Mouse (Mus musculus) lung, postnatal 4 days (tissue): ENCODE measurements around the gene Gm37240.

Source experiments
- DNase-seq, 2 experiments: peaks; one replicate each; pipeline ENCODE4 v3.0.0; 2021

Gene Gm37240

DNA sequence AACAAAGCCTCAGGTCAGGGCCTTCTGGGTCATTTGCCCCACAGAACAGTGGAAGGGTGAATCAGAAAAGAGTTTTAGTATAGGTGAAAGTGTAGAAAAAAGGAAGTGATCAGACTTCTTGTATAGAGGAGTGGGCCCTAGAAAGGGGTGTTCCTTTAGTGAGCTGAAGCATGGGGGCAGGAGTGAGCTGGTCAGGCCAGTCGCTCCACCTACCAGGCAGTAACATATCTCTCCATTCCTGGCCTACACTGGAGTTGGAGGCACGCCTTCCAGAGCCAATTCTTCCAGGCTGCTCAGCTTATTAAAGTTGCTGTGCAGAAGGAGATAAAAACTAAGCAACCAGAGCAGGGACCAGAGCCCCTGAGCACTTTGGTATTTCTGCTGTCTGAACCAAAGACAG is 322.7 kb downstream of the Gm37240 start:
- peak in 1 of 2 experiments; percentile 2 for DNase-seq

DNA sequence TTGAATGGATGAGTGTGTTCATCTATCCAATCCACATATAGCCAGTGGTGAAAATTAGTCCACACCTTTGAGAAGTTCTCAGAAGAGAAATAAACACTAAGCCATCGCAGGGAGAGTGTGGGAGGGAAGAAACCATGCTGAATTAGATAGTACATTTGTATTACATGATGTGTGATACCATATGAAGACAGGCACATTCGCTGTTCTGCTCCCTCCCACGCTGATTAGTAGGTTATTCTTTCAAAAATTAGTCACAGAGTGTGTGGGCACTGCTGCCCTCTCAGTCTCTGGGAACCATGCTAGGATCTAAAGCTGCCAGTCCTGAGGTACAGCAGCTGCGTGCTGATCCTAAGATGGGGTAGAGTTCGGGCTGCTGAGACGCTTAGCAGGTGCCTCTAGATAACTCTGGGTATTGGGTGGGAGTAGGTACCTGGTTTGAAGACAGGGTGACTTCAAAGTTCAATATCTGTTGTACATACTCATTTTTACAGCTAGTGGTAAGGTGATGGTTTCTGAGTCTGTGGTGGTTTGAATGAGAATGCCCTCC is 333.5 kb downstream of the Gm37240 start:
- no peak for DNase-seq

DNA sequence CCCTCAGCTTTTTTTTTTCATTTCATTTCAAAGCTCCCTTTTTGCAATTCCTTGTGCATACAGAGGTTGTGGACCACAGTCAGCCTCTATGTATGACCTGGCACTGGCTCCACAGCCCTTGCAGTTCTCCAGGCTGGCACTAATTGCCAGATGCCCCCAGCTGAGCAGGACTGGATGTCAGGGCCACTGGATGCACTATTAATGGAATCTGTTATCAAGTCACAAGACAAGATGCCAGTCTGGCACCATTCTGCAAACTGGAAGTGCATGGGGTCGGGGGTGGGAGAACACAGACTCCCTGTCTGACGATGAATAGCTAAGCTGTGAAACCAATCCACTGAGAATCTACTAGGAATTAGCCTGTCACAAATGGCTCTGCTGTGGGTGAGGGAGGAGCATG is 336.0 kb downstream of the Gm37240 start:
- DNase-seq = no peak

DNA sequence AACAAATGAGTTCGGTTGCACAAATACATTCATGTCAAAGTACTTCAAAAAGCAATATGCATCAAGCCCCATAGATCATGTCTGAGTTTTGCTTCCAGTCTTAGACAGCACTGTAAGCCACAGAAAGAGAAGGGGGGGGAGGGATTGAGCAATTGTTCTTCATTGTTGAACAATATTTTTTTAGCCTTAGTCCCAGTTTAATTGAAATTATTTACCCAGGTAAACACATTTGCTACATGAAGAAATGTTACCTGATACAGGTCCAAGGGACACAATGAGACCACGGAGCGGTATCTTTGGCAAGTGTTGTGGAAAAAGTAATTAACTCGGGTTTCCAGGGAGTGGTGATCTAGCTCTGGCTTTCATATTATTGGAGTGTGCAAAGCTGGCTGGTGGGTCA is 337.0 kb downstream of the Gm37240 start:
- no peak for DNase-seq

DNA sequence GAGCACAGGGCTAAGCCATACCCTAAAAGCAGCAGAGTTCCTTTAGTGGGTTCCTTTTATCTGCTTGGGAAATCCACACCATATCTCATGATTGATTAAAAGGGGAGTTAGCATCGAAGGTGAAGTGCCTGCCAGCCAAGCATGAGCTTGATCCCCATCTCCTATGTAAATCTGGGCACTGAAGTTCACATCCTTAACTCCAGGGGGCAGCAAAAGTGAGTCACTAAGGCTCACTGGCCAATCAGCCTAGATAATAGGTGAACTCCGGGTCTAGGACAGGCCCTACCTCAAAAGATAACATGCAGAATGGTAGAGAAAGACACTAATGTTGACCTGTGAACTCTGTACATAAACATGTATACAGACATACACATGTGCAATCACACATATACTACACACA is 343.7 kb downstream of the Gm37240 start:
- DNase-seq = peak in 1 of 2 experiments; percentile 7

DNA sequence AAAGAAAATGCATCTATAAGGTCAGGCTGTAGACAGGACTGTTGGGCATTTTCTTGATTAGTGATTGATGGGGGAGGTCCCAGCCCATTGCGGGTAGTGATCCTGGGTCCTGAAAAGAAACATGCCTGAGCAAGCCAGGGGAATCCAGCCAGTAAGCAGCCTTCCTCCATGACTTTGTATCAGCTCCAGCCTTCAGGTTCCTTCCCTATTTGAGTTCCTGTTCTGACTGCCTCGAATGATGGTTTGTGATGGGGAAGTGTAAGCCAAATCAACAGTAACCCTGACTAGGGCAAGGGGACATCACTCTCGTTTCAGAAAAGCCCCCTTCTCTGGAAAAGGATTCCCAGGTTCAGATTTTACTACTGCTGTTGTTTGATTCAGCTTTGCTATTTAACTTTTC is 344.6 kb downstream of the Gm37240 start:
- no peak for DNase-seq

DNA sequence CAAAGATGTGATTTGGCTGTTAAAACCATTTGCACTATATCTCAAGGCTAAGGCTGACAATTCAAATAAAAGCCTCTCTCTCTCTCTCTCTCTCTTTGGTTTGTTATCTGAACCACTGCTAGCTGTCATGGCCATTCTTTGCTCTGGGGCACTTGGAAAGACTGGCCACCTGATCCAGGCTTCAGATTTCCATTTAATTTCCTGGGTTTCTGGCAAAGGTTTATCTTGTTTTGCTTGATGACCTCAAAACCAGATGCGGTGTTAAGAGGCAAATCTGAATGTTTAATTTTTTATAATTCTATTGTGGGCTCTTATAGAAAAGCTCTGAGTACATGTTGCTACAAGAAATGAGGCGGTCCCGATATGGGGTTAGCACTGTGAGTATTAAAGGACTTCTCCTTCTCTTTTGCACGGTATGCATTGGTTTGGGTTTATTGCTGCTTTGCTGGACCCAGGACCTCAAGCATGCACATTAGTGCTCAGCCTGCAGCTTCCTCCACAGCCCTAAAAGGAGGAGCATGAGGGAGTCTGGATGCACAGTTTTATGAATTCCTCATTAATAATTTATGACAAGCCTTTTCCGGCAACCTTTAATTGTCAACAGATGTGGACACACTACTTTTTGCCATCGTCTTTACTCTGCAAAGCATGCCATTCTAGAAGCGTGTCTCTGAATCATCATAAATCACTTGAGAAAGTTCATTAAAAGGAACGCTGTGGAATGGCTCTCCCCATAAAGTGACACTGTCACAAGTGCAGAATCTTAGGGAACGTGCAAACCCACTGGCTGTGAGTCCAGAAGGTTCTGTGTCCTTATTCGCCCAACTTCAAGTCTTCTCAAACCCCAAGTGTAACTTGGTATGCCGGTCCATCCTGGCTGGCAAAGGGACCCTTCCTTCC is 351.4 kb downstream of the Gm37240 start:
- DNase-seq = no peak

DNA sequence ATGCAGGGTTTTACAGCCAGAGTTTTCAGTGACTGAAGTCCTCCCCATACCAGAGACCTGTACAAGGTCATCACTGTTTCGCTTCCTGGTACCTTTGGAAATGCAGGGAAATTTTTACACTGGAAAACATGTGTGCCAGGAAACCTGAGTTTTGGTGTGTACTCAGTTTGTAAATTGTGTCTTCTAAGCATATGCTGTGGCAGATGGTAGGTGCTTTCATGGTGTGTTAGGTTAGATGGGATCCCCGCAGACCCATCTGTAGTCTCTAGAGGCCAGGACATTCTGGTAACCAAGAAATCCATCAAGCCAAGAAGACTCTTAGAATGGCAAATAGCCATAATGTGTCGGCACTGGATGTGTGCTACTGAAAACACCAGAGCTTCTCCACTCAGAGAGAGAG is 352.3 kb downstream of the Gm37240 start:
- DNase-seq = no peak

DNA sequence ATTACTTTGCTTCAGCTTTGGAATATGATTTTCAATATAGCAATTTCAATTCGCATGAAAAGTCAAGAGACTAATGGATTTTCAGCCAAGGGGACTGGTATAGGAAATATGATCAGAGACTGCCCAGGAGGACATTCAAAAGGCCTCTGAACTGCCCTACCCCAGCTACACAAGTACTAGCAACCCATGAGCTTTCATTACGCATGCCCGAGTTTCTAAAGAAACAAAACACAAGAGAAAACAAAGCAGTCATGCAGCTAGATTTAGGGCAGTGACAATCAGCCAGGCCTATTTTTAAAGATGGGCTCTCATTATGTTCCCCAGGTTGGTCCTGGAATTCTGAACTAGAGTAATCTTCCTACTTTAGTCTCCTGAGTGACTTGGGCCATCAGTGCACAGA is 354.9 kb downstream of the Gm37240 start:
- no peak for DNase-seq

DNA sequence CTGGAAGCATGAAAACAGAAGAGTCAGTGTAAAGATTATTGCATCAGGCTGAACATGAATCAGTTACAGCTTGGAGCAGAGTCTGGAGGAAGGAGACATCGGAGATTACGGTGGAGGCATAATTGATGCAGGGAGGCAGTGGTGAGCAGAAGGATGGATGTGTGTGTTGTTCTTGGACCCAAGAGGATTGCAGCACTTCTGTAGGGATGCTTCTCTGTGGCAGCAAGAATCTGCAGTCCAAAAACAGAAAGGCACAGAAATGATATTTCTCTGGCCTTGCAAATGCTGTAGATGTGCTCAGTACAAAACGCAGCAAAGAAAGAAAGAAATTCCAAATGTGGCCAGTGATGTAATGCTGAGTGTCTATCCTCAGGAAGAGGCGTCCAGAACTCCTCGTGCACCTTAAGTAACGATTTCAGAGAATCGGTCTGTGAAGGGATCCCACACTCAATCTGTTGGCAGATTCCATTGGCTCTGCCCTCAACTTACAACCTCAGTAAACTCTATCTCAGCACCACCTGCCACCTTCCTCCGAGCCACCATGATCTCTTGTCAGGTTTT is 356.6 kb downstream of the Gm37240 start:
- no peak for DNase-seq

DNA sequence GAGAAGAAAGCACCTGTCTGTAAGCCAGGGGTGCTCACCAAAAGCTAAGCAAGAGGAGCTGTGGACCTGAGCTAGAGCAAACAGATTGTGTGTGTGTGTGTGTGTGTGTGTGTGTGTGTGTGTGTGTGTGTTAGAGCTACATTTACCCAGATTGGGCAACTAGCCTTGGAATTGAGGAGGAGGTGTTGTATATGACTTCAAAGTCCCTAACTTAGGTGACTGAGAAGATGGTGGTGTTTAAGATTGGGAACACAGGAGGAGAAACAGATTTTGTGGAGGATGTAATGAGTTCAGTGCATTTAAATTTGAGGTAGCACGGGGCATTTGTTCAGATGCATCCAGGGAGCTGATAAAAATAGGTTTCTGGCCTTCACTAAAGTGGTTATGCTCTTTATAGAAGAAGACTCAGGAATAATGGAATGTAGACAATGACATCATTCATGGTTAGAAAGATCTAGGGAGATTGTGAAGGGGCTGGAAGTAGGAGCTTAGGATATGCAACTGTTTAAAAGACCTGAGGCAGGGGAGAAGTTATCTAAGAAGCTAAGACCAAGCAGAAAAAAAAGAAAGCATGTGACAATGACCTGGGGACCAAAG is 365.9 kb downstream of the Gm37240 start:
- no peak for DNase-seq

DNA sequence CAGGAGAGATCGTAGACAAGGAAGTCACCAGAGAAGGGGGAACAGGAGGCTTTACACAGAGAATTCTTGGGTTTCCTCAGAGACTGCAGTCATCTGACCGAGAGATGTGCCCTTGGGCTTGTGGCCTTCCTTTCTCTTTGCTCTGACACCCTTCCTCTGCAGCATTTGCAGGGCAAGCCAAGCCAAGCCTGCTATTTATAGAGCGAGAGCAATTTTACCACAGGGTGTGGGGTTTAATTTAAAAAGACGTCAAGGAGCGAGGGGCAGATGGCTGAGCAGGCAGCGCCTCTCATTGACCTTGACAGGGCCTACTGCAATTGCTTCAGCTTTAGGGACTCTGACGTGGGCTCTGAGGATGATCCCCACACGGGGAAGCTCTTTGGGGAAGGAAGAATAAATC is 368.6 kb downstream of the Gm37240 start:
- no peak for DNase-seq

DNA sequence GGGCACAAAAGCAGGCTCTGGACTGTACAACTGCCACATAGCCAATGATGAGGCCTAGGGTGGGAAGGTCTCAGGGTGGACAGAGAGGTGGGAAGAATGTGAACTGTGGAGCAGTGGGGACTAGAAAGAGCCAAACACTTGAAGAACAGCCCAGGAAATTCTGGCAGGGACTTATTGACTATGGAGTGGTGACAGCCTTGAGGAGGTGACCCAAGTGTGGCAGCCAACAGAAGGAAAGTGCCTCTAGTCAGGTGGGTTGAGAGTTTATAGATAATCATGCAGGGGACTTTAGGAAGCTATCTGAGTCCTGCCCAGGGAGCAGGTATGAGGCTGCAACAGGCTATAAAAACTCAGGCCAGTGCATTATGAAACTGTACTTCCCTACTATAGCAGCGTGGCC is 369.2 kb downstream of the Gm37240 start:
- no peak for DNase-seq

DNA sequence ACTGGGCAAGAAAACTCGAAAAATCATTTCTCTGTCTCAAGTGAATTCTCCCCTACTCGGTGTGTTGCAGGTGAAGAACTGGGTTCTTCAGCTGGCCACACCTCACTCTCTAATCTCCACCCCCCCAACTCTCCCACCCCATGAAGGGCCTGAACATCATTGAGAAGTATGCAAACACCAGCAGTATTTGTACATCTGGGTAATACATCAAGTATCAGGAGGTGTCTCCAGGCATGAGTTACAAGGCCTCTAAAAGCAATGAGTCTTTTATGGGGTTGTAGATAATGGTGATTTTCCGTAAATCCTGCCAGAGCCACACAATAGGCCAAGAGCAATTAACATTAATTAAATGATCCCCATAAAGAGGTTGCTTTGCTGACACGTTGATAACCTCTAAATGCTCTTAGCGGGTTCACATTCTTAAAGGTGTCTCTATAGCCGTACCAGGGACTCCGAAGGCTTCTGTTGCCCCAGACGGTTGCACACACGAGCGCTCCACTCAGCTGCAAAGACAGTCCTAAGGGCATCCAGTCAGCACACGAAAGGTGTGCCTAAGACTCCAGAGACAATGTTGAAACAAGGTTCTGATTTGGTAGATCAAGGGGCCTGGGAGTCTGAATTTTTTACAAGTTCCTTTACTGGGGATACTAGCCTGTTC is 370.4 kb downstream of the Gm37240 start:
- no peak for DNase-seq

DNA sequence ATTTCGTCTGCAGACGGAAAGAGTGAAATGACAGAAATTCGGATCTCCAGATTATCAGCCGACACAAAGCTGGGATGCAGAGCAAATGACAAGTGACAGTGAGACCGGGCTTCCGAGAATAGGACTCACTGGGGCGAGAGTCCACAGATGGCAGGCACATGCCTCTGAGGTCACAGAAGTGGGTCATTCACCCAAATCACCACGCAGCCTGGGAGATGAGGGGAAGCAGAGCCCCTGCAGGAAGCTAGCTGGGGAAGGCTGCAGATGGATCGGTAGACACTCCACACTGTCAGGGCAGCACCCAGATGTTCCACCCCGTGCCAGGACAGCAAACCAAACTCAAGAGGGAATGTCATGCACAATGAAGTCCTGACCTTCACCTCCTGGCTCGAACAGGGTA is 372.6 kb downstream of the Gm37240 start:
- no peak for DNase-seq

DNA sequence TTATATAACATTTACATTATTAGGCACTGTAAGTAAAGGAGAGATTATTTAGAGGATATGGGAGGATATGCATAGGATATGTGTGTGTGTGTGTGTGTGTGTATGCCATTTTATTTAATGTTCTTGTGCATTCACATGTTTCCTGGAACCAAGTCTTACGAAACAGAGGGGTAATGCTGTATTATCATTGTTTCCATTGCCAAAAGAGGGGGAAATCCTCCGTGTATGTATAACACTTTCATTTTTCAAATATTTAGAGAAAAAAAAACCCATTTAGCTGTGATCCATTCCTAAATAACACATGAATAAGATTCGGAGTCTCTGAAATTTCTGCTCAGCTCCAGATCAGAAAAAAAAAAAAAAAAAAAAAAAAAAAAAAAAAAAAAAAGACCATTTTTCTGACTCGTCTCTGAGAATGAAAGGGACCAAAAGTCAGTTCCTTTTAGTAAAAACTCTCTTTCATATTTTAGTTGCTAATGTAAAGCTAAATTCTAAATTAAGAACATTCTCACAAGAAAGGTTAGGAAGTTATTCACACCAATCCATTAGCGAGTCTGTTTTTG is 378.5 kb downstream of the Gm37240 start:
- DNase-seq = no peak

DNA sequence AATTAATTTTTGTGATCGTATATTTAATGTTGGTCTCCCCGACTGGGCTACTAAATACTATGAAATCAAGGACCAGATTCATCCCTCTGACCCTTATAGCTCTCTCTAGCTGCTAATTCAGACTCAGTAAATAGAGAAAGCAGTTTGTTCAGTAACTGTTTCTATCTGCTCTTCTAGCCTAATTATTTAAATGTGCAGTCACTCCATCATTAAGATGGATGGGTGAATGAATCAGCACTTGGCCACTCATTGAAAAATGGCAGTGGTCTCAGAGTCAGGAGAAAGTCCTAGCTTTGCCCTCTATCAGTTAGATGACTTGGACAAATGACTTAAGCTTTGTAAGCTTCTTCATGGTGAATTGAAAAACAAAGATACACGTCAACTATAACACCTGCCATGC is 387.2 kb downstream of the Gm37240 start:
- no peak for DNase-seq

DNA sequence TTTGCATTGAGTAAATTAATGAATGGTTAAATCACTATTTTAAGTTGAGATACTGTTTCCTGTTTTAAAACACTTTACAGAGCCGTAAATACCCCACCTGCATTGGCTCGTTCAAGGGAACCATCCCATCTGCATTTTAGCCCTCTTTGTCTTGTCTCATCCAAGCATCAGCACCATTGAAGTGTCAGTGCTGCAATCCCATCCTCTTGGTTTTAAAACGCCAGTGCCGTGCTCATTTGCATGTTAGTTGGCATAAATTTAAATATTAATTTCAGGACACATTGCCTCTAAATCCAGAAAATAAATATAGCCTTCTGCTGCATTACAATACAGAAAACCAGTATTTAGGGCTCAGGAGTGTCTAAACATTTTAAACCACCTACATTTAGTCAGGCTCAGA is 391.2 kb downstream of the Gm37240 start:
- no peak for DNase-seq

DNA sequence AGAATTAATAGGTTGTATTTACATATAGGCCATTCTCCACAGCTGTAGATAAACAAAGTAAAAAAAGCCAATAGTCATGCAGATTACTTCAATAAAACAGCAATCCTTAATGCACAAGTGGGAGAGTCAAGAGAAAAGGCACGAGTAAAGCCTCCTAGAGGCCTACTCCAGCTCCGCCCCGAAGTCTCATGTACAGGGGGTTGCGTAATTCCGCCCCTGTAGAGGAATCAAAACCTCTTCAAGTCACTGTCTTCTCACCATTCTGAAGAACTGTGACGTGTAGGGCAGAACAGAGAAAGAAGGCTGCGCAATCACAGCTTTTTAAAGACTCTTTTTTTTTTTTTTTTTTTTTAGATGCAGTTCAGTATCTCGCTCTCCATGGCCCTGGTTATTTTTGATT is 393.5 kb downstream of the Gm37240 start:
- no peak for DNase-seq

DNA sequence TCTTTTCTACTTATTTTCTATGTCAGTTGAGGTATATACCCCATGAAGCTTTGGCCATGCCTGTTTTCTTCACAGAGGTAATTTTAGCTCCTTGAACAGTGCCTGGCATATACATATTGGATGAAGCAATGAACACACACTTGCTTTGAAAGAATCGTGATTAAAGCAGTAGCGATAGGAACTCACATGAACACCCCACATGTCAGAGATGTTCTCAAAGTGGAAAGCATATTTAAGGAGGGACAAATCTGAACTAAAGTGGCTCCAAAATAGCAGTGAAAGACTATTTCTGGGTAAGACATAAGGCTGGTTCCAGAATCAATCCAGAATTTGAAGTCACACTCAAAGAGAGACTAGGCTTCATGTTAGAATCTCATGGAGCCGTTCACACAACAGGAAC is 397.1 kb downstream of the Gm37240 start:
- no peak for DNase-seq

DNA sequence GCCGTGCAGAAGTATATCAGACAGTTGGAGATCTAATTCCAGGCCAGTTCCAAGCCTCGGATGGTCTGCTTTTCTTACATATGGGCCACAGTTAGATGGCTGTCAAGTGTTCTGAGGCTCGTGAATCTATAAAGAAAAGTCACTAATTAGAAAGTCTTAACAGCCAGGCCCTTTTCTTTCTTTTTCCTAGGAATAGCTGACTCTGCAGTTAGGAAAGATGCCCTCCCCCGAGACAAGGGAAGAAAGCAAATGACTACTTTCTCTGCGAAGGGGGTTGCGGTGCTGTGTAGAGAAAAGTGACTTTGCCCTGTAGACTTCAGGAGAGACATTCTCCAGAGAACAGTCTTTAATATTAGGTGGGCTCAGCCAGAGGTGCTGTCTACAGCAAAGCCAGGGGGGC is 399.9 kb downstream of the Gm37240 start:
- DNase-seq = no peak

DNA sequence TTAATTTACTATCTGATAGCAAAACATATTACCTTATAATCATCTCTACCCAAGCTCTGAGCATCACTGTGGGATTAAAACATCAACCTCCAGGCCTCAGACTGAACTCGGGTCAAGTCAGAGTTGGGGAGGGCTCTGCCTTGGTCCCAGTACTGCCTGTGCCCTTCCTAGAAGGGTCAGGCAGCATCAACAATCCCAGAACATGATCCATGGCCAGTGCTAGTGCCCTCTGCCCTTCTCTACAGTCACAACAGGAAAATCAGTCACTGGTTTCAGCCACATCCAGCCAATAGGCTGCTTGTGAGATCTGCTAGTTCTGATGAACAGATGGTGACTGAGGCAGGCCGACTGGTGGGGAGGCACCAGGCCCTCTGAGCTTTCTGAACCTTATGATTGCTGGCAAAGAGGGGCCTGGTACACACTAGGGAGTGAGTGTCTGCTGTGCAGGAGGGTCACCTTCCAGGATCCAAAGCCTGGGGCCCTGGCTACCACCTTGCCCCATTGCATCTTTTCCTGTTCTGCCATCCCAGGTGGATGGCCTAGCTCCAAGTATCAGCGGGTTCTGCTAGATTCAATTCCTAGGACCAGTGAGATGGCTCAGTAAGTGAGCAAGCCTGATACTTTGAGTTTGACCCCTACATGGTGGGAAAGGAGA is 401.7 kb downstream of the Gm37240 start:
- no peak for DNase-seq

DNA sequence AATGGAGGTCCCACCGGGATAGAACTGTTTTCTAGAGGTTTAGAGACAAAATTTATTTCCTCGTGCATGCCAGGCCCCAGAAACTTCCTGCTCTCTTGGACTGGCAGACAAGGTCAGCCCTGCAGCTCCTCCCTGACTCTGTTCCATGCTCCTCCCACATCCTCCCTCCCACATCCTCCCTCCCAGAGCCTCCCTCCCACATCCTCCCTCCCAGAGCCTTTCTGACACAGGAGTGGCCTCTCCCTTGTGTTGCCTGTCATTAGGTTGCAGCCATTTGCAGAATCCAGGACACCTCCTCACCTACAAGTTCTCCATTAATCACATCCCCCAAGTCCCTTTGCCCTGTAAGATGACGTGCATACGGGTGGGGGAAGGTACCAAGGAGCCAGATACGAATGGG is 404.7 kb downstream of the Gm37240 start:
- DNase-seq = peak; percentile 59 to 60
